Mouse (Mus musculus): ENCODE results near the gene Spaca4. TPM values are rescaled to one million over a fixed set of nuclear protein-coding genes. Genes with fewer than 3 reads are reported as not detected.
A peak's percentile ranks its signal among the peaks of the same experiment; 100 is the strongest.

The Spaca4 gene
- total and polyA plus RNA-seq, 2 experiments from 2014 or later: not detected

- DNase-seq (ENCODE audit: low spot score) (no peak), ATAC-seq (ENCODE audit: low FRiP score) (no peak)
- no peaks in the 10 kb centered on the region for H3K9me3 ChIP-seq (ENCODE audit: low read length)
- no peaks in the 10 kb centered on the region for H3K4me1 ChIP-seq (ENCODE audit: insufficient read depth, low read length)
- no peak overlapping the region for H3K4me3 ChIP-seq (ENCODE audit: low read depth, low read length)
- WGBS: 95% methylated on average over 10 of the region's 10 CpGs
- H3K36me3 ChIP-seq (ENCODE audit: insufficient read depth, low read length): peaks cover 35% of the 10 kb centered on the region
- H3K9ac ChIP-seq (replicated peaks; ENCODE audit: low read length, poor library complexity, severe bottlenecking): no peak overlapping the region
- TF ChIP-seq CTCF (IDR thresholded peaks at IDR 0.05): no peak
- H3K27me3 ChIP-seq (ENCODE audit: insufficient read depth, low read length): no peaks in the 10 kb centered on the region
- H3K4me2 ChIP-seq (ENCODE audit: low read depth, low read length, poor library complexity, severe bottlenecking): no peak overlapping the region
- H3K27ac ChIP-seq (ENCODE audit: low read depth, low read length): no peak overlapping the region
These were observed 806 bp upstream of the Spaca4 start for GRCm38 (mm10) chr7:45726419-45726818.

DNA sequence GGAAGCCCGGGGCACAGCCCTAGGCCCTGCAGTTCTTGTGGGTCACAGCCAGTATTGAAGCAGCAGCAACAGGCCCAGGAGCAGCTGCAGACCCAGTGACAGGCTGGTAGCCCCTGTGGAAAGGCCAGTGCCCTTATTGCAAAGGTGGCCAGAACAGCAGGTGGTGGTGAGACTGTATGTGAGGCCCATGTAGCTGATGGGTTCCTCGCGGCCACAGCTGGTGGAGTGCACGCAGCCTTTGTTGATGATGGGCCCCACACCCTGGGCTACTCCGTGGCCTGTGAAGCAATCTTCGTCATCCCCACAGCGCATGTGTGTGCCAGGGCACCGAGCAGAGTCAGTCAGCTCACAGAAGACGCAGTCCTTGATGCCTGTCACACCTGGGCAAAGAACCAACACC is 462 bp downstream of the Spaca4 start:
- ATAC-seq (ENCODE audit: low FRiP score): no peak
- WGBS: 94% methylated on average over 9 of the region's 9 CpGs
- H3K36me3 ChIP-seq (ENCODE audit: insufficient read depth, low read length): peaks cover 44% of the 10 kb centered on the region

GRCm38 (mm10) chr7:45723781-45724180 is 1.8 kb downstream of the Spaca4 start:
- Histone ChIP-seq H3K36me3 (ENCODE audit: insufficient read depth, low read length) (peaks cover 48% of the 10 kb centered on the region), H3K4me1 (ENCODE audit: insufficient read depth, low read length) (peaks cover 3% of the 10 kb centered on the region; the same call in 1 of the 2 replicates), H3K9ac (replicated peaks; ENCODE audit: low read length, poor library complexity, severe bottlenecking) (no peak overlapping the region), H3K4me2 (ENCODE audit: low read depth, low read length, poor library complexity, severe bottlenecking) (no peak overlapping the region), H3K9me3 (ENCODE audit: low read length) (no peaks in the 10 kb centered on the region), H3K27me3 (ENCODE audit: insufficient read depth, low read length) (no peaks in the 10 kb centered on the region), H3K27ac (ENCODE audit: low read depth, low read length) (no peak overlapping the region), H3K4me3 (ENCODE audit: low read depth, low read length) (no peak overlapping the region)
- ATAC-seq (ENCODE audit: low FRiP score) (no peak), DNase-seq (ENCODE audit: low spot score) (no peak)
- 95% methylated on average over 14 of the region's 14 CpGs for WGBS
- TF ChIP-seq CTCF (IDR thresholded peaks at IDR 0.05): no peak

More for the DNA sequence above, 462 bp downstream of the Spaca4 start:
- no peak overlapping the region for H3K4me2 ChIP-seq (ENCODE audit: low read depth, low read length, poor library complexity, severe bottlenecking)
- H3K9me3 ChIP-seq (ENCODE audit: low read length): no peaks in the 10 kb centered on the region
- H3K27ac ChIP-seq (ENCODE audit: low read depth, low read length): no peak overlapping the region
- H3K9ac ChIP-seq (replicated peaks; ENCODE audit: low read length, poor library complexity, severe bottlenecking): no peak overlapping the region
- no peaks in the 10 kb centered on the region for H3K27me3 ChIP-seq (ENCODE audit: insufficient read depth, low read length)
- H3K4me1 ChIP-seq (ENCODE audit: insufficient read depth, low read length): no peaks in the 10 kb centered on the region
- no peak overlapping the region for H3K4me3 ChIP-seq (ENCODE audit: low read depth, low read length)
- TF ChIP-seq CTCF (IDR thresholded peaks at IDR 0.05): no peak
- no peak for DNase-seq (ENCODE audit: low spot score)

DNA sequence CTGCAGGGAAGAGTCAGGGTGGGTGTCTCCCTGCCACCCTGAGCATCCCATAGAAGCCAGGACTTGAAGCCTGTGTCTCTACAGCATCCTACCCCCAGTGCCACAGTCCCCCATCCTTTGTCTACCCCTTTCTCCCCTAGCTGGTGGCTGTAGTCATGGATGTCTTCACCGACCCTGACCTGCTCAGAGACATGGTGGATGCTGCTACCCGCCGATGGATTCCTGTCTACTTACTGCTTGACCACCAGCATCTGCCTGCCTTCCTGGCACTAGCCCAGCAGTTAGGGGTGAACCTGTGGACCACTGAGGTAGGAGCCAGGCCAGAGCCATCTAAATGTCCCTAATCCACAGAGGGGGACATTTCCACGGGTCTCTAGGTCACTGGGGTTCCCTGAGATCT is 2.3 kb downstream of the Spaca4 start:
- H3K4me1 ChIP-seq (ENCODE audit: insufficient read depth, low read length): peaks cover 3% of the 10 kb centered on the region; the same call in 1 of the 2 replicates
- H3K4me2 ChIP-seq (ENCODE audit: low read depth, low read length, poor library complexity, severe bottlenecking): no peak overlapping the region
- no peak overlapping the region for H3K27ac ChIP-seq (ENCODE audit: low read depth, low read length)
- H3K36me3 ChIP-seq (ENCODE audit: insufficient read depth, low read length): peaks cover 48% of the 10 kb centered on the region
- H3K27me3 ChIP-seq (ENCODE audit: insufficient read depth, low read length): no peaks in the 10 kb centered on the region
- no peak for ATAC-seq (ENCODE audit: low FRiP score)
- no peak for DNase-seq (ENCODE audit: low spot score)
- H3K9me3 ChIP-seq (ENCODE audit: low read length): no peaks in the 10 kb centered on the region
- WGBS: 95% methylated on average over 4 of the region's 4 CpGs
- no peak for TF ChIP-seq CTCF (IDR thresholded peaks at IDR 0.05)
- 0 out of 2 replicates have a peak overlapping the region, but pooled peaks have one; percentile 33 for H3K9ac ChIP-seq (replicated peaks; ENCODE audit: low read length, poor library complexity, severe bottlenecking)
- no peak overlapping the region for H3K4me3 ChIP-seq (ENCODE audit: low read depth, low read length)

DNA sequence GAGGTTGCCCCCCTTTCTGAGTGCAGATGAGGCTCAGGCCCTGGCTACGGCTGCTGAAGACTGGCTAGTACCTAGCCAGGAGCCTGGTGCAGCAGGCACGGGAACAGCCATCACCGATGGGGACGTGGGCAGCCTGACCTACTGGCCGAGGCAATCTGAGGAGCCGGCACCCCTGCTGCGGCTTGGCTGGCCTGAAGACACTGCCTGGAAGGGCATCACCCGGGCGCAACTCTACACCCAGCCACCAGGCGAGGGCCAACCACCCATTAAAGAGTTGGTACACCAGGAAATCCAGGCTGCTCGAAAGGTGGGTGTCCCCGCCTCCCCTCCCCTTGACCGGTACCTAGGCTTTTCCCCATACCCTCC is 3.3 kb downstream of the Spaca4 start:
- DNase-seq (ENCODE audit: low spot score): no peak
- WGBS: 85% methylated on average over 13 of the region's 13 CpGs

GRCm38 (mm10) chr7:45721642-45722347 is 3.8 kb downstream of the Spaca4 start:
- Histone ChIP-seq H3K36me3 (ENCODE audit: insufficient read depth, low read length) (peaks cover 48% of the 10 kb centered on the region), H3K4me3 (ENCODE audit: low read depth, low read length) (no peak overlapping the region), H3K27ac (ENCODE audit: low read depth, low read length) (no peak overlapping the region), H3K4me1 (ENCODE audit: insufficient read depth, low read length) (peaks cover 3% of the 10 kb centered on the region; the same call in 1 of the 2 replicates), H3K9ac (replicated peaks; ENCODE audit: low read length, poor library complexity, severe bottlenecking) (0 out of 2 replicates have a peak overlapping the region, but pooled peaks have one; percentile 13), H3K27me3 (ENCODE audit: insufficient read depth, low read length) (no peaks in the 10 kb centered on the region), H3K4me2 (ENCODE audit: low read depth, low read length, poor library complexity, severe bottlenecking) (no peak overlapping the region), H3K9me3 (ENCODE audit: low read length) (no peaks in the 10 kb centered on the region)
- TF ChIP-seq CTCF (IDR thresholded peaks at IDR 0.05): no peak
- no peak for DNase-seq (ENCODE audit: low spot score)
- 64% methylated on average over 13 of the region's 13 CpGs for WGBS
- no peak for ATAC-seq (ENCODE audit: low FRiP score)

More for the DNA sequence above, 3.3 kb downstream of the Spaca4 start:
- TF ChIP-seq CTCF (IDR thresholded peaks at IDR 0.05): peak; percentile 12; the same call in 1 of the 2 replicates
- H3K4me3 ChIP-seq (ENCODE audit: low read depth, low read length): no peak overlapping the region
- H3K9me3 ChIP-seq (ENCODE audit: low read length): no peaks in the 10 kb centered on the region
- ATAC-seq (ENCODE audit: low FRiP score): no peak
- 0 out of 2 replicates have a peak overlapping the region, but pooled peaks have one; percentile 13 for H3K9ac ChIP-seq (replicated peaks; ENCODE audit: low read length, poor library complexity, severe bottlenecking)
- H3K4me1 ChIP-seq (ENCODE audit: insufficient read depth, low read length): peaks cover 3% of the 10 kb centered on the region; the same call in 1 of the 2 replicates
- H3K27ac ChIP-seq (ENCODE audit: low read depth, low read length): no peak overlapping the region
- H3K36me3 ChIP-seq (ENCODE audit: insufficient read depth, low read length): peaks cover 48% of the 10 kb centered on the region
- no peak overlapping the region for H3K4me2 ChIP-seq (ENCODE audit: low read depth, low read length, poor library complexity, severe bottlenecking)
- no peaks in the 10 kb centered on the region for H3K27me3 ChIP-seq (ENCODE audit: insufficient read depth, low read length)

Measured in midbrain, postnatal 0 days (tissue).